ENCODE assay signal across 11 mouse cellular contexts in genomic region chr3:104359225-104360135, GRCm38 (mm10).
A peak's percentile ranks its signal among the peaks of the same experiment; 100 is the strongest.
DNase-seq lines count a peak whose midpoint lies in the region; ATAC-seq and TF ChIP-seq lines count a peak whose summit lies in the region.
"Had no signal": no experiment of that assay in that cellular context is flagged by ENCODE, and none has a peak within 500 bp of the region (broad histone marks: within the 10 kb centered on the region; RNA-seq: fewer than 3 reads in every experiment).

No protein-coding gene starts in this region.

- no peak for DNase-seq in gastrocnemius, adult 2 months
- DNase-seq in gastrocnemius, postnatal 14 days, result no peak
- peak; percentile 35 for DNase-seq in 3T3-L1 (ENCODE audit: low read depth, low spot score)
- peak; percentile 30 for DNase-seq in kidney, adult 9 months
- no peak for DNase-seq in embryo, embryonic 11 days
- DNase-seq: B cell, adult 2 months had no signal

- H3K9ac ChIP-seq in lung, embryonic 15.5 days, result no peak overlapping the region
- H3K9ac ChIP-seq: embryonic facial prominence, embryonic 13.5 days had no signal

- no peaks in the 10 kb centered on the region for H3K27me3 ChIP-seq in lung, embryonic 15.5 days
- H3K27me3 ChIP-seq: embryonic facial prominence, embryonic 13.5 days had no signal

- peak; percentile 56 for ATAC-seq in lung, embryonic 15.5 days (ENCODE audit: borderline replicate concordance, extremely low read depth, low FRiP score, low TSS enrichment)
- no peak for ATAC-seq in megakaryocyte, adult 5-6 weeks (ENCODE audit: poor library complexity, severe bottlenecking)
- ATAC-seq in CD4-positive, CD25-positive, alpha-beta regulatory T cell, adult 4 months, result no peak

- H3K4me2 ChIP-seq in lung, embryonic 15.5 days, result no peak overlapping the region
- H3K4me2 ChIP-seq: embryonic facial prominence, embryonic 13.5 days had no signal

- H3K9me3 ChIP-seq in lung, embryonic 15.5 days, result no peaks in the 10 kb centered on the region
- H3K9me3 ChIP-seq: embryonic facial prominence, embryonic 13.5 days had no signal

- WGBS in lung, embryonic 15.5 days, result 37% methylated on average over 8 of the region's 8 CpGs

- H3K4me3 ChIP-seq in gastrocnemius, adult 2 months, result no peak overlapping the region
- H3K4me3 ChIP-seq in lung, embryonic 15.5 days, result no peak overlapping the region
- H3K4me3 ChIP-seq: embryonic facial prominence, embryonic 13.5 days; layer of hippocampus, adult 2 months had no signal

- H3K4me1 ChIP-seq in lung, embryonic 15.5 days, result peaks cover 31% of the 10 kb centered on the region

- H3K27ac ChIP-seq in gastrocnemius, adult 2 months, result 0 out of 2 replicates have a peak overlapping the region, but pooled peaks have one; percentile 31
- H3K27ac ChIP-seq in lung, embryonic 15.5 days, result peak overlapping the region; percentile 70
- H3K27ac ChIP-seq: embryonic facial prominence, embryonic 13.5 days; layer of hippocampus, adult 2 months had no signal

- TF ChIP-seq CTCF in gastrocnemius, adult 2 months (IDR thresholded peaks at IDR 0.05), result no peak

- no peaks in the 10 kb centered on the region for H3K36me3 ChIP-seq in lung, embryonic 15.5 days
- H3K36me3 ChIP-seq: embryonic facial prominence, embryonic 13.5 days had no signal

- intact Hi-C loops in gastrocnemius, adult 2 months (cut with DNase I), result no loop called here
- intact Hi-C loops in gastrocnemius, postnatal 14 days (cut with DNase I; ENCODE audit: low total_unique reads), result no loop called here

Comparison
In these comparisons a context has a peak if more than half of its experiments do, and no peak if none do; other contexts are left out.
1. DNase-seq: peak in 3T3-L1 (single experiment) and kidney, adult 9 months (single experiment); none in gastrocnemius, adult 2 months (single experiment), gastrocnemius, postnatal 14 days (single experiment) and embryo, embryonic 11 days (single experiment).